Mouse (Mus musculus) heart, embryonic 12.5 days (tissue): ENCODE measurements around the gene Fez2. TPM values are rescaled to one million over a fixed set of nuclear protein-coding genes. Genes with fewer than 3 reads are reported as not detected.

ENCODE experiments used
- ATAC-seq: fragments of 200-750 bp; cut with Nextera tagmentation; 2 replicates; pipeline ENCODE4 v1.8.0; 2017; ENCODE audit warnings: moderate TSS enrichment, moderate library complexity; ENCODE audit not compliant: insufficient number of reproducible peaks, low FRiP score
- H3K27ac ChIP-seq: fragments of 300-500 bp; sonication (generic); 2 replicates; pipeline ENCODE4 v1.5.1; 2016; ENCODE audit warnings: mild to moderate bottlenecking, moderate library complexity; ENCODE audit not compliant: poor library complexity, severe bottlenecking
- H3K27me3 ChIP-seq: fragments of 300-500 bp; sonication (generic); replicated peaks from 2 replicates; pipeline ENCODE4 v1.6.1; 2016; ENCODE audit warnings: mild to moderate bottlenecking, moderate library complexity
- H3K36me3 ChIP-seq: fragments of 300-500 bp; sonication (generic); 2 replicates; pipeline ENCODE4 v1.6.1; 2016; ENCODE audit warnings: mild to moderate bottlenecking, moderate library complexity
- H3K4me1 ChIP-seq: fragments of 300-500 bp; sonication (generic); replicated peaks from 2 replicates; pipeline ENCODE4 v1.6.1; 2016; ENCODE audit warnings: mild to moderate bottlenecking
- H3K4me2 ChIP-seq: fragments of 300-500 bp; sonication (generic); 2 replicates; pipeline ENCODE4 v1.6.1; 2016; ENCODE audit warnings: mild to moderate bottlenecking, moderate library complexity
- H3K4me3 ChIP-seq: fragments of 300-500 bp; sonication (generic); 2 replicates; pipeline ENCODE4 v1.5.1; 2016; ENCODE audit warnings: mild to moderate bottlenecking
- H3K9ac ChIP-seq: fragments of 300-500 bp; sonication (generic); 2 replicates; pipeline ENCODE4 v1.6.1; 2016; ENCODE audit warnings: mild to moderate bottlenecking, moderate library complexity
- H3K9me3 ChIP-seq: fragments of 300-500 bp; sonication (generic); replicated peaks from 2 replicates; pipeline ENCODE4 v1.6.1; 2016; ENCODE audit warnings: mild to moderate bottlenecking, moderate library complexity
- WGBS: fragments of 180-500 bp; shearing (Covaris S2); methylation state at CpG from one replicate; pipeline ENCODE4 v1.1.7; 2016; 5-methylcytosine and 5-hydroxymethylcytosine counted together
- polyA plus RNA-seq: library from polyadenylated mRNA; unstranded; fragments of >200 nt; fragmentation: Nextera tagmentation; extraction: Ambion mirVana; gene quantifications from 2 replicates; pipeline ENCODE4 v1.2.1, GENCODE M21; 2016

Gene Fez2
- polyA plus RNA-seq, 1 experiment from 2014 or later, result 44.7 TPM

GRCm38 (mm10) chr17:78388101-78388847, 29.7 kb downstream of the Fez2 start:
- WGBS, result 78% methylated on average over 9 of the region's 9 CpGs
- H3K9me3 ChIP-seq, result no peaks in the 10 kb centered on the region
- H3K27ac ChIP-seq, result no peak overlapping the region
- no peaks in the 10 kb centered on the region for H3K27me3 ChIP-seq
- peaks cover 8% of the 10 kb centered on the region for H3K4me1 ChIP-seq
- H3K36me3 ChIP-seq, result 0 out of 2 replicates have a peak, but pooled peaks cover 10% of the 10 kb centered on the region
- no peak overlapping the region for H3K4me3 ChIP-seq
- no peak overlapping the region for H3K9ac ChIP-seq
- no peak for ATAC-seq
- no peak overlapping the region for H3K4me2 ChIP-seq

- Histone ChIP-seq H3K4me2 (no peak overlapping the region), H3K4me3 (no peak overlapping the region), H3K27ac (no peak overlapping the region), H3K36me3 (0 out of 2 replicates have a peak, but pooled peaks cover 10% of the 10 kb centered on the region), H3K27me3 (no peaks in the 10 kb centered on the region), H3K9me3 (no peaks in the 10 kb centered on the region), H3K4me1 (peaks cover 8% of the 10 kb centered on the region), H3K9ac (no peak overlapping the region)
- no peak for ATAC-seq
- 50% methylated on average over 9 of the region's 9 CpGs for WGBS
Observed at GRCm38 (mm10) chr17:78387665-78388064, 30.3 kb downstream of the Fez2 start.

DNA sequence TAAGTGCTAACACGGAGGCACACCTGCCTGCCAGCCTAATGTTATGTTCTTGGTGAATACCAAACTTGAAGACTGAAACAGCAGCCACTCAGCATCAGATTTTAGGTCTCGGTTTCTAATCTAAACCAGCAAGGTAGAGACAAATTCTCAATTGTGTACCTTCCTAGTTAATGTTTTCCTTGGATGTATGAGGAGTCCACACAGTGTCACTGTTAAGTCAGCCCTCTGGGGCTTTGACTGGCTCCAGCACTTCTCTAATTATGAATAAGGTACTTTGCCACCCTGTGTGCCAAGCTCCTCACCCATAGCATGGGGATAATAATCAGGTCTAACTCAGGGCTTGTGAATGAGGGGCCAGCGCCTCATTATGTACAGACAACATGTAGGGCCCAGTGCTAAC, 35.6 kb downstream of the Fez2 start:
- no peak for ATAC-seq
- Histone ChIP-seq H3K36me3 (peaks cover 28% of the 10 kb centered on the region), H3K9me3 (no peaks in the 10 kb centered on the region), H3K4me2 (no peak overlapping the region), H3K9ac (no peak overlapping the region), H3K27me3 (no peaks in the 10 kb centered on the region), H3K4me3 (no peak overlapping the region), H3K4me1 (no peaks in the 10 kb centered on the region), H3K27ac (no peak overlapping the region)
- WGBS, result 92% methylated on average over 3 of the region's 3 CpGs

DNA sequence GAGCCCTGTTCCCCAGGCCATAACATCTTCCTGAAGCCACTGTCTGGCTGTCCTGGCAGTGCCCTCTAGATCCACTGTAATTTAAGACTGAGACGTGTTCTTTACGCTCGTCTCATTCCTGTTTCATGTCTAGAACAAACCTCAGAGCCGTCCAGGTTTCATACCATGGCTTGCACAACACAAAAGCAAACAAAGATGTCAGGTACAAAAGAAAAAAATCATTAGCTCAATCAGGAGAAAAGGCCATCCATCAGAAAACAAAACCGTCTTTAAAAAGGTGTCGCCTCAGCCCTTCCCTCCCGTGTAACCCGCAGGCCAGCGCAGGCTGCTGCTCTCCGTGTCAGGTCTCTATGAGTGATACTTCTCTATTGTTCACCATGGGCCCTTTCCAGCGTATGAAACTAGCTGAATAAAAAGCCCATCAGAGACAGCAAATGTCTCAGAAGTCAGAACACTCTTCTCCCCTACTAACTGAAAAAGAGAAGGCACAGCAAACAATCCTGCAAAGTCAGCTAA, 38.2 kb downstream of the Fez2 start:
- no peak overlapping the region for H3K4me3 ChIP-seq
- peaks cover 3% of the 10 kb centered on the region; the same call in 1 of the 2 replicates for H3K4me1 ChIP-seq
- H3K9me3 ChIP-seq, result no peaks in the 10 kb centered on the region
- ATAC-seq, result no peak
- H3K27ac ChIP-seq, result no peak overlapping the region
- H3K9ac ChIP-seq, result no peak overlapping the region
- no peaks in the 10 kb centered on the region for H3K27me3 ChIP-seq
- H3K4me2 ChIP-seq, result no peak overlapping the region
- 93% methylated on average over 11 of the region's 11 CpGs for WGBS
- H3K36me3 ChIP-seq, result peaks cover 31% of the 10 kb centered on the region

GRCm38 (mm10) chr17:78379079-78379729, 38.7 kb downstream of the Fez2 start:
- WGBS, result 78% methylated on average over 8 of the region's 8 CpGs
- ATAC-seq, result no peak
- H3K9me3 ChIP-seq, result no peaks in the 10 kb centered on the region
- no peak overlapping the region for H3K9ac ChIP-seq
- no peak overlapping the region for H3K4me2 ChIP-seq
- peaks cover 31% of the 10 kb centered on the region for H3K36me3 ChIP-seq
- peaks cover 3% of the 10 kb centered on the region; the same call in 1 of the 2 replicates for H3K4me1 ChIP-seq
- no peaks in the 10 kb centered on the region for H3K27me3 ChIP-seq
- no peak overlapping the region for H3K27ac ChIP-seq
- no peak overlapping the region for H3K4me3 ChIP-seq

DNA sequence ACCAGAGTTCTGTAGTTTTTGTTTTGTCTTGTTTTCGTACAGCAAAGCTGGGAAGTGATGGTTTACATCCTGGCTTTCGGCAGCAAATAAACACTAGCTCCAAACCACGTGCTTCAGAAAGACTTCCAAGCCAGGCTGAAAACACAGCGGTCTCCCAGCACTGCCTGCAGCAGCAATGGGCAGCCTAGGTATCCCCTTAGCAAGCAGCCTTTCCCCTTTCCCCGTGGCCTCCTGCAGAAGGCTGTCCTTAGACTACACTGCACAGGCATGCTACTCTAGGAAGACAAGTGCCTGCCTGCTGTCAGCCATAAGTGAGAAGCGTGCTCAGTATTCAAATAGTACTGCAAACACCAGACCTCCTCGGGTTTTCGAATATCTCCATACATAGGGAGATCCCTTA, 41.4 kb downstream of the Fez2 start:
- Histone ChIP-seq H3K27ac (no peak overlapping the region), H3K36me3 (peaks cover 28% of the 10 kb centered on the region), H3K4me2 (no peak overlapping the region), H3K27me3 (no peaks in the 10 kb centered on the region), H3K4me1 (peaks cover 3% of the 10 kb centered on the region; the same call in 1 of the 2 replicates), H3K9me3 (no peaks in the 10 kb centered on the region), H3K4me3 (no peak overlapping the region), H3K9ac (no peak overlapping the region)
- WGBS, result 53% methylated on average over 8 of the region's 8 CpGs
- ATAC-seq, result no peak

GRCm38 (mm10) chr17:78374756-78375155, 43.2 kb downstream of the Fez2 start:
- H3K36me3 ChIP-seq, result peaks cover 23% of the 10 kb centered on the region
- no peak overlapping the region for H3K9ac ChIP-seq
- no peak for ATAC-seq
- H3K27me3 ChIP-seq, result no peaks in the 10 kb centered on the region
- 66% methylated on average over 10 of the region's 10 CpGs for WGBS
- H3K27ac ChIP-seq, result no peak overlapping the region
- H3K9me3 ChIP-seq, result no peaks in the 10 kb centered on the region
- H3K4me3 ChIP-seq, result no peak overlapping the region
- H3K4me2 ChIP-seq, result no peak overlapping the region
- peaks cover 3% of the 10 kb centered on the region; the same call in 1 of the 2 replicates for H3K4me1 ChIP-seq

DNA sequence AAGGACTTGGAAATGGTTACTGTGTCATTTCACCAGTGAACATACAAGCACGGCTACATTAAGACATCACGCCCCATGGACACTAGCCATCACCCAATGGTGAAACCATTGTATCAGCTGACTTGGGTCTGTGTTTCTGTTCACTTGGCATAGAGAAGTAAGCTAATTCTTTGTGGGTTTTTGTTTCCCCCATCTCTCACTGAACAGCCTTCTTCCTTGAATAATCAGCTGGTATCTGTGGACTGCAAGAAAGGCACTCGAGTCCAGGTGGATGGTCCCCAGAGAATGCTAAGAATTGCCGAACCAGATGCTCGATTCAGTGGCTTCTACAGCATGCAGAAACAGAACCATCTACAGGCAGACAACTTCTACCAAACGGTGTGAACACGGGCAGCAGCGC, 44.1 kb downstream of the Fez2 start:
- Histone ChIP-seq H3K27ac (no peak overlapping the region), H3K27me3 (no peaks in the 10 kb centered on the region), H3K4me1 (peaks cover 3% of the 10 kb centered on the region; the same call in 1 of the 2 replicates), H3K36me3 (peaks cover 29% of the 10 kb centered on the region), H3K4me2 (no peak overlapping the region), H3K9me3 (no peaks in the 10 kb centered on the region), H3K9ac (no peak overlapping the region), H3K4me3 (no peak overlapping the region)
- WGBS, result 91% methylated on average over 8 of the region's 8 CpGs
- no peak for ATAC-seq

- Histone ChIP-seq H3K9ac (no peak overlapping the region), H3K4me1 (peaks cover 3% of the 10 kb centered on the region; the same call in 1 of the 2 replicates), H3K9me3 (no peaks in the 10 kb centered on the region), H3K4me2 (no peak overlapping the region), H3K4me3 (no peak overlapping the region), H3K27me3 (no peaks in the 10 kb centered on the region), H3K27ac (no peak overlapping the region), H3K36me3 (peaks cover 30% of the 10 kb centered on the region)
- no peak for ATAC-seq
- WGBS, result 92% methylated on average over 6 of the region's 6 CpGs
Observed at GRCm38 (mm10) chr17:78373174-78373573, 44.8 kb downstream of the Fez2 start.

DNA sequence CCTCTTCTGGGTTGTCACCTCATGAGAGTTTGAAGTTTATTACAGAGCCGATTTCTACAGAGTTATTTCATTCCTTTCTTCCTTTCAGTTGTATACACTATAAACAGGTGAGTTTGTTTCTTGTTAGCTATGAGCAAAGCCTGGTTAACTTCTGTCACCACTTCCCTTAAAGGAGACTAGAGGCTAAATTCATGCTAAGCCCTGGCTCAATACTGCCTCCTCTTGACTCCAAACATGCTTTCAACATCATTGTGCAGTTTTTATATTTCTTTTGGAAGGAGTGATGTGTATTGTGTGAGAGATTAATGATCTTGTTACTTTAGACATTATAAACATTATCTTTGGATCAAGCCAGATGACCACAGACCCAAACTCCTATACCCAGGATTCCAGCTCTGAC, 47.5 kb downstream of the Fez2 start:
- no peaks in the 10 kb centered on the region for H3K9me3 ChIP-seq
- no peak overlapping the region for H3K4me2 ChIP-seq
- peaks cover 24% of the 10 kb centered on the region for H3K36me3 ChIP-seq
- ATAC-seq, result no peak
- no peaks in the 10 kb centered on the region for H3K4me1 ChIP-seq
- WGBS, result 56% methylated on average over 1 of the region's 1 CpGs
- no peak overlapping the region for H3K9ac ChIP-seq
- no peak overlapping the region for H3K4me3 ChIP-seq
- no peak overlapping the region for H3K27ac ChIP-seq
- no peaks in the 10 kb centered on the region for H3K27me3 ChIP-seq

- H3K4me2 ChIP-seq, result no peak overlapping the region
- peaks cover 18% of the 10 kb centered on the region for H3K36me3 ChIP-seq
- H3K9me3 ChIP-seq, result no peaks in the 10 kb centered on the region
- no peak overlapping the region for H3K27ac ChIP-seq
- H3K4me1 ChIP-seq, result no peaks in the 10 kb centered on the region
- 79% methylated on average over 8 of the region's 8 CpGs for WGBS
- no peaks in the 10 kb centered on the region for H3K27me3 ChIP-seq
- ATAC-seq, result no peak
- no peak overlapping the region for H3K4me3 ChIP-seq
- no peak overlapping the region for H3K9ac ChIP-seq
Observed at GRCm38 (mm10) chr17:78368481-78368880, 49.5 kb downstream of the Fez2 start.
